Mouse (Mus musculus) lung, embryonic 15.5 days (tissue): Measurements from ENCODE around the gene Hbb-bh1. TPM values are rescaled to one million over a fixed set of nuclear protein-coding genes. Genes with fewer than 3 reads are reported as not detected.
A peak's percentile ranks its signal among the peaks of the same experiment; 100 is the strongest.
"Not testable (repeated sequence)": the region's sequence is repeated elsewhere in the genome, so short reads cannot be mapped to it uniquely, and the experiment has no call there.

ENCODE experiments used
- ATAC-seq: fragments of 200-750 bp; cut with Nextera tagmentation; 2 replicates; pipeline ENCODE4 v1.8.0; 2017; ENCODE audit warnings: moderate number of reproducible peaks, borderline replicate concordance; ENCODE audit not compliant: low FRiP score, low TSS enrichment; ENCODE audit errors: extremely low read depth
- H3K27ac ChIP-seq: fragments of 300-500 bp; sonication (generic); 2 replicates; pipeline ENCODE4 v1.5.1; 2015; ENCODE audit warnings: moderate library complexity, mild to moderate bottlenecking, inconsistent platforms
- H3K27me3 ChIP-seq: fragments of 300-500 bp; sonication (generic); 2 replicates; pipeline ENCODE4 v1.6.1; 2015; ENCODE audit warnings: inconsistent platforms
- H3K36me3 ChIP-seq: fragments of 300-500 bp; sonication (generic); 2 replicates; pipeline ENCODE4 v1.6.1; 2015; ENCODE audit warnings: inconsistent platforms
- H3K4me1 ChIP-seq: fragments of 300-500 bp; sonication (generic); 2 replicates; pipeline ENCODE4 v1.6.1; 2015; ENCODE audit warnings: inconsistent platforms
- H3K4me2 ChIP-seq: fragments of 300-500 bp; sonication (generic); 2 replicates; pipeline ENCODE4 v1.6.1; 2015; ENCODE audit warnings: inconsistent platforms, mild to moderate bottlenecking, moderate library complexity
- H3K4me3 ChIP-seq: fragments of 300-500 bp; sonication (generic); 2 replicates; pipeline ENCODE4 v1.5.1; 2015; ENCODE audit warnings: mild to moderate bottlenecking, inconsistent platforms
- H3K9ac ChIP-seq: fragments of 300-500 bp; sonication (generic); 2 replicates; pipeline ENCODE4 v1.6.1; 2015; ENCODE audit warnings: inconsistent platforms
- H3K9me3 ChIP-seq: fragments of 300-500 bp; sonication (generic); 2 replicates; pipeline ENCODE4 v1.6.1; 2016; ENCODE audit warnings: inconsistent platforms
- WGBS: fragments of 180-500 bp; shearing (Covaris S2); methylation state at CpG from one replicate; pipeline ENCODE4 v1.1.7; 2015; 5-methylcytosine and 5-hydroxymethylcytosine counted together
- polyA plus RNA-seq: library from polyadenylated mRNA; unstranded; fragments of >200 nt; fragmentation: Nextera tagmentation; extraction: Ambion mirVana; gene quantifications from 2 replicates; pipeline ENCODE4 v1.2.1, GENCODE M21; 2015

Gene Hbb-bh1
- polyA plus RNA-seq, 1 experiment from 2014 or later: 8.2 TPM

- no peaks in the 10 kb centered on the region for H3K27me3 ChIP-seq
- 42% methylated on average over 2 of the region's 2 CpGs for WGBS
- no peak overlapping the region for H3K9ac ChIP-seq
- no peaks in the 10 kb centered on the region for H3K4me1 ChIP-seq
- H3K4me3 ChIP-seq: no peak overlapping the region
- no peaks in the 10 kb centered on the region for H3K9me3 ChIP-seq
- H3K27ac ChIP-seq: no peak overlapping the region
- no peak for ATAC-seq
- H3K36me3 ChIP-seq: no peaks in the 10 kb centered on the region
- H3K4me2 ChIP-seq: no peak overlapping the region
Observed at GRCm38 (mm10) chr7:103844525-103845325, 1.8 kb upstream of the Hbb-bh1 start.

GRCm38 (mm10) chr7:103840268-103840667 is 2.7 kb downstream of the Hbb-bh1 start, which contains the start of gene Hbb-bh2:
Gene Hbb-bh2 (minus strand): TSS chr7:103840520.
- H3K4me3 ChIP-seq: no peak within 1 kb of the TSS
- H3K9me3 ChIP-seq: no peaks in the 10 kb centered on the region
- ATAC-seq: no peak
- no peak within 1 kb of the TSS for H3K27ac ChIP-seq
- 65% methylated on average over 3 of the region's 3 CpGs for WGBS
- no peaks in the 10 kb centered on the region for H3K4me1 ChIP-seq
- H3K4me2 ChIP-seq: no peak within 1 kb of the TSS
- no peak within 1 kb of the TSS for H3K9ac ChIP-seq
- no peaks in the 10 kb centered on the region for H3K36me3 ChIP-seq
- H3K27me3 ChIP-seq: no peaks in the 10 kb centered on the region

GRCm38 (mm10) chr7:103827808-103828207 is 15.2 kb downstream of the Hbb-bh1 start, which contains the start of gene Hbb-bs:
Gene Hbb-bs (minus strand): TSS chr7:103828096.
- 92% methylated on average over 4 of the region's 4 CpGs for WGBS
- ATAC-seq: peak; percentile 74; the same call in 1 of the 2 replicates
- Histone ChIP-seq H3K4me1 (no peaks in the 10 kb centered on the region), H3K36me3 (no peaks in the 10 kb centered on the region), H3K9ac (no peak within 1 kb of the TSS), H3K27me3 (no peaks in the 10 kb centered on the region), H3K9me3 (no peaks in the 10 kb centered on the region), H3K4me3 (no peak within 1 kb of the TSS), H3K4me2 (no peak within 1 kb of the TSS), H3K27ac (no peak within 1 kb of the TSS)

- no CpG with 5 or more reads among the region's 2 CpGs for WGBS
- not testable (repeated sequence) for H3K9ac ChIP-seq, H3K4me2 ChIP-seq, H3K27me3 ChIP-seq, H3K9me3 ChIP-seq, H3K27ac ChIP-seq, H3K4me1 ChIP-seq, H3K4me3 ChIP-seq, H3K36me3 ChIP-seq
- ATAC-seq: 0 out of 2 replicates have a peak, but pooled peaks have one; percentile 3
Observed at GRCm38 (mm10) chr7:103827139-103827538, 15.8 kb downstream of the Hbb-bh1 start.

GRCm38 (mm10) chr7:103826255-103826887 is 16.6 kb downstream of the Hbb-bh1 start:
- no peak overlapping the region for H3K9ac ChIP-seq
- no peak overlapping the region for H3K4me2 ChIP-seq
- no peak overlapping the region for H3K27ac ChIP-seq
- no peaks in the 10 kb centered on the region for H3K27me3 ChIP-seq
- no peak overlapping the region for H3K4me3 ChIP-seq
- no peaks in the 10 kb centered on the region for H3K4me1 ChIP-seq
- ATAC-seq: no peak
- H3K9me3 ChIP-seq: no peaks in the 10 kb centered on the region
- 38% methylated on average over 3 of the region's 3 CpGs for WGBS
- H3K36me3 ChIP-seq: no peaks in the 10 kb centered on the region

GRCm38 (mm10) chr7:103825536-103826254 is 17.3 kb downstream of the Hbb-bh1 start:
- no peak overlapping the region for H3K27ac ChIP-seq
- no peaks in the 10 kb centered on the region for H3K4me1 ChIP-seq
- H3K9me3 ChIP-seq: no peaks in the 10 kb centered on the region
- WGBS: 81% methylated on average over 3 of the region's 3 CpGs
- no peaks in the 10 kb centered on the region for H3K36me3 ChIP-seq
- no peak overlapping the region for H3K4me2 ChIP-seq
- no peak overlapping the region for H3K9ac ChIP-seq
- no peaks in the 10 kb centered on the region for H3K27me3 ChIP-seq
- H3K4me3 ChIP-seq: no peak overlapping the region
- peak; percentile 74; the same call in 1 of the 2 replicates for ATAC-seq

- Histone ChIP-seq H3K4me3 (no peak overlapping the region), H3K9ac (no peak overlapping the region), H3K4me2 (no peak overlapping the region), H3K27ac (no peak overlapping the region), H3K36me3 (no peaks in the 10 kb centered on the region), H3K4me1 (no peaks in the 10 kb centered on the region), H3K27me3 (no peaks in the 10 kb centered on the region), H3K9me3 (no peaks in the 10 kb centered on the region)
- ATAC-seq: no peak
- 70% methylated on average over 2 of the region's 2 CpGs for WGBS
Observed at GRCm38 (mm10) chr7:103824597-103824996, 18.4 kb downstream of the Hbb-bh1 start.

- 100% methylated on average over 1 of the region's 2 CpGs for WGBS
- not testable (repeated sequence) for H3K9me3 ChIP-seq, H3K4me3 ChIP-seq, H3K36me3 ChIP-seq, H3K4me1 ChIP-seq, H3K27me3 ChIP-seq, H3K4me2 ChIP-seq, ATAC-seq, H3K27ac ChIP-seq, H3K9ac ChIP-seq
Observed at GRCm38 (mm10) chr7:103815085-103815484, 27.9 kb downstream of the Hbb-bh1 start.

GRCm38 (mm10) chr7:103813766-103814165 is 29.2 kb downstream of the Hbb-bh1 start, which contains the start of gene Hbb-bt:
Gene Hbb-bt (minus strand): TSS chr7:103813996.
- H3K9ac ChIP-seq: no peak within 1 kb of the TSS
- no peaks in the 10 kb centered on the region for H3K27me3 ChIP-seq
- no peaks in the 10 kb centered on the region for H3K36me3 ChIP-seq
- no peak within 1 kb of the TSS for H3K27ac ChIP-seq
- 88% methylated on average over 3 of the region's 3 CpGs for WGBS
- H3K4me3 ChIP-seq: no peak within 1 kb of the TSS
- H3K9me3 ChIP-seq: no peaks in the 10 kb centered on the region
- H3K4me2 ChIP-seq: no peak within 1 kb of the TSS
- H3K4me1 ChIP-seq: no peaks in the 10 kb centered on the region
- peak; percentile 72; the same call in 1 of the 2 replicates for ATAC-seq

GRCm38 (mm10) chr7:103813152-103813551 is 29.8 kb downstream of the Hbb-bh1 start:
- H3K4me2 ChIP-seq, H3K4me3 ChIP-seq, H3K4me1 ChIP-seq, H3K27ac ChIP-seq, H3K27me3 ChIP-seq, H3K36me3 ChIP-seq, H3K9me3 ChIP-seq, H3K9ac ChIP-seq: not testable (repeated sequence)
- no CpG with 5 or more reads among the region's 3 CpGs for WGBS
- peak; percentile 39; the same call in 1 of the 2 replicates for ATAC-seq

- H3K4me2 ChIP-seq: no peak overlapping the region
- H3K9me3 ChIP-seq: no peaks in the 10 kb centered on the region
- no peaks in the 10 kb centered on the region for H3K27me3 ChIP-seq
- 46% methylated on average over 1 of the region's 1 CpGs for WGBS
- H3K4me3 ChIP-seq: no peak overlapping the region
- no peaks in the 10 kb centered on the region for H3K4me1 ChIP-seq
- no peaks in the 10 kb centered on the region for H3K36me3 ChIP-seq
- H3K9ac ChIP-seq: no peak overlapping the region
- no peak overlapping the region for H3K27ac ChIP-seq
- ATAC-seq: no peak
Observed at GRCm38 (mm10) chr7:103812174-103812573, 30.8 kb downstream of the Hbb-bh1 start.
